ENCODE assay signal across 12 mouse cellular contexts in genomic region chr12:8291157-8291853, GRCm38 (mm10). TPM values are rescaled to one million over a fixed set of nuclear protein-coding genes. Genes with fewer than 3 reads are reported as not detected.
A peak's percentile ranks its signal among the peaks of the same experiment; 100 is the strongest.
DNase-seq lines count a peak whose midpoint lies in the region; ATAC-seq and TF ChIP-seq lines count a peak whose summit lies in the region.
"Had no signal": no experiment of that assay in that cellular context is flagged by ENCODE, and none has a peak within 500 bp of the region (broad histone marks: within the 10 kb centered on the region; RNA-seq: fewer than 3 reads in every experiment).

No protein-coding gene starts in this region.

- no peaks in the 10 kb centered on the region for H3K9me3 ChIP-seq in forebrain, embryonic 12.5 days
- no peaks in the 10 kb centered on the region for H3K9me3 ChIP-seq in midbrain, embryonic 14.5 days (ENCODE audit: control insufficient read depth, low read length)

- H3K4me1 ChIP-seq in cerebellum, adult 2 months (ENCODE audit: control insufficient read depth, insufficient read depth, low read length): no peaks in the 10 kb centered on the region
- H3K4me1 ChIP-seq in forebrain, embryonic 12.5 days: peaks cover 6% of the 10 kb centered on the region
- H3K4me1 ChIP-seq in midbrain, embryonic 14.5 days (ENCODE audit: control insufficient read depth, insufficient read depth, low read length): peaks cover 5% of the 10 kb centered on the region; the same call in 1 of the 2 replicates

- no peak overlapping the region for H3K4me2 ChIP-seq in forebrain, embryonic 12.5 days
- peak overlapping the region; percentile 21 for H3K4me2 ChIP-seq in midbrain, embryonic 14.5 days (ENCODE audit: low read length)

- H3K27me3 ChIP-seq in cerebellum, adult 2 months (ENCODE audit: control insufficient read depth, insufficient read depth, low read length): no peaks in the 10 kb centered on the region
- peaks cover 42% of the 10 kb centered on the region for H3K27me3 ChIP-seq in forebrain, embryonic 12.5 days
- H3K27me3 ChIP-seq in midbrain, embryonic 14.5 days (ENCODE audit: control insufficient read depth, insufficient read depth, low read length): peaks cover 7% of the 10 kb centered on the region; the same call in 1 of the 2 replicates

- TF ChIP-seq POLR2A in cerebellum, adult 2 months (IDR thresholded peaks at IDR 0.05; ENCODE audit: borderline replicate concordance, insufficient read depth, low read length): no peak

- H3K36me3 ChIP-seq in forebrain, embryonic 12.5 days (replicated peaks): no peaks in the 10 kb centered on the region; the same call in 1 of the 2 replicates
- no peaks in the 10 kb centered on the region for H3K36me3 ChIP-seq in midbrain, embryonic 14.5 days (ENCODE audit: control insufficient read depth, insufficient read depth, low read length)

- H3K9ac ChIP-seq in forebrain, embryonic 12.5 days: no peak overlapping the region
- no peak overlapping the region for H3K9ac ChIP-seq in midbrain, embryonic 14.5 days (replicated peaks; ENCODE audit: low read length)
- H3K9ac ChIP-seq: liver, embryonic 14.5 days had no signal

- peak; percentile 26 for DNase-seq in kidney, postnatal 14 days
- no peak for DNase-seq in kidney, adult 18-20 months
- DNase-seq in cerebellum, adult 2 months: peak; percentile 64 to 71
- peak; percentile 80 for DNase-seq in midbrain, embryonic 14.5 days
- no peak for DNase-seq in spleen, adult 18-20 months
- DNase-seq in spleen, adult 12 weeks (ENCODE audit: low spot score): no peak
- DNase-seq: gastrocnemius, postnatal 14 days had no signal

- WGBS in cerebellum, adult 2 months: 20% methylated on average over 15 of the region's 15 CpGs
- 51% methylated on average over 15 of the region's 15 CpGs for WGBS in forebrain, embryonic 12.5 days
- WGBS in midbrain, embryonic 14.5 days: 35% methylated on average over 15 of the region's 15 CpGs

- H3K4me3 ChIP-seq in cerebellum, adult 2 months (replicated peaks; ENCODE audit: insufficient read depth, low read depth, low read length): no peak overlapping the region
- H3K4me3 ChIP-seq in forebrain, embryonic 12.5 days (replicated peaks): no peak overlapping the region
- H3K4me3 ChIP-seq in midbrain, embryonic 14.5 days (replicated peaks; ENCODE audit: low read depth, low read length): no peak overlapping the region

- ATAC-seq in forebrain, embryonic 12.5 days (ENCODE audit: low FRiP score): peak; percentile 39
- ATAC-seq in midbrain, embryonic 14.5 days (ENCODE audit: low FRiP score, low TSS enrichment): peak; percentile 62
- ATAC-seq in megakaryocyte, adult 5-6 weeks (ENCODE audit: poor library complexity, severe bottlenecking): no peak
- ATAC-seq: inflammation-experienced regulatory T-cells, adult 6 months had no signal

- no peak overlapping the region for H3K27ac ChIP-seq in cerebellum, adult 2 months (ENCODE audit: insufficient read depth, low read length)
- H3K27ac ChIP-seq in forebrain, embryonic 12.5 days: no peak overlapping the region
- peak overlapping the region; percentile 37; the same call in 1 of the 2 replicates for H3K27ac ChIP-seq in midbrain, embryonic 14.5 days (replicated peaks; ENCODE audit: low read depth, low read length)
- H3K27ac ChIP-seq: liver, embryonic 14.5 days had no signal

- no peak for TF ChIP-seq CTCF in cerebellum, adult 2 months (IDR thresholded peaks at IDR 0.05; ENCODE audit: borderline replicate concordance, insufficient read depth, low read depth, low read length)

RNA-seq across cellular contexts. Expression of gene Gdf7, which starts 10.4 kb away (rescaled TPM):
- 0.07 and 0.44 TPM in 2 replicates for polyA plus RNA-seq in cerebellum, adult 2 months (2012; rRNA removed)
- polyA plus RNA-seq in forebrain, embryonic 12.5 days (2016; fragmentation: Nextera tagmentation; extraction: Ambion mirVana): 0.27 and 0.34 TPM in 2 replicates
- 0.25 TPM in 1 of 2 replicates, not detected in the other for polyA plus RNA-seq in midbrain, embryonic 14.5 days (2014; fragmentation: Nextera tagmentation; extraction: Ambion mirVana)
- total RNA-seq in megakaryocyte, adult 5-6 weeks (2015): not detected in 2 replicates
- not detected in 2 replicates for total RNA-seq in megakaryocyte, adult 5-6 weeks (2017)
- total RNA-seq: gastrocnemius, postnatal 14 days had no signal
- polyA plus RNA-seq: inflammation-experienced regulatory T-cells, adult 6 months; liver, embryonic 14.5 days; thymus, postnatal 0 days had no signal

RNA-seq across cellular contexts. Expression of gene Hs1bp3, which starts 21.9 kb away (rescaled TPM):
- 14.7 and 15.8 TPM in 2 replicates for polyA plus RNA-seq in cerebellum, adult 2 months (2012; rRNA removed)
- polyA plus RNA-seq in forebrain, embryonic 12.5 days (2016; fragmentation: Nextera tagmentation; extraction: Ambion mirVana): 11.5 and 11.7 TPM in 2 replicates
- polyA plus RNA-seq in midbrain, embryonic 14.5 days (2014; fragmentation: Nextera tagmentation; extraction: Ambion mirVana): 6.7 and 7.0 TPM in 2 replicates
- 4.7 and 4.8 TPM in 2 replicates for total RNA-seq in megakaryocyte, adult 5-6 weeks (2015)
- total RNA-seq in megakaryocyte, adult 5-6 weeks (2017): 4.4 and 6.7 TPM in 2 replicates

Comparison
In these comparisons a context has a peak if more than half of its experiments do, and no peak if none do; other contexts are left out.
1. DNase-seq: peak in kidney, postnatal 14 days (single experiment), cerebellum, adult 2 months (2 of 2) and midbrain, embryonic 14.5 days (single experiment); none in kidney, adult 18-20 months (single experiment), spleen, adult 18-20 months (0 of 2) and spleen, adult 12 weeks (single experiment).